Mouse (Mus musculus) large intestine, adult 2 months (tissue): ENCODE data around the gene Med6. TPM values are rescaled to one million over a fixed set of nuclear protein-coding genes. Genes with fewer than 3 reads are reported as not detected.
"Not testable (repeated sequence)": the region's sequence is repeated elsewhere in the genome, so short reads cannot be mapped to it uniquely, and the experiment has no call there.

Experiments
- DNase-seq: peaks from one replicate; pipeline ENCODE4 v3.0.0-alpha.2; 2012; ENCODE audit warnings: low read depth, low spot score
- WGBS: fragments of 180-500 bp; shearing (Covaris S2); methylation state at CpG from one replicate; pipeline ENCODE4 v1.1.7; 2018; 5-methylcytosine and 5-hydroxymethylcytosine counted together
- polyA plus RNA-seq: library from polyadenylated mRNA; depleted of rRNA; stranded (reverse); fragments of >200 nt; gene quantifications from 2 replicates; pipeline ENCODE4 v1.2.3, GENCODE M21; 2012; rRNA removed

The Med6 gene
- polyA plus RNA-seq, 1 experiment: 11.2 TPM

DNA sequence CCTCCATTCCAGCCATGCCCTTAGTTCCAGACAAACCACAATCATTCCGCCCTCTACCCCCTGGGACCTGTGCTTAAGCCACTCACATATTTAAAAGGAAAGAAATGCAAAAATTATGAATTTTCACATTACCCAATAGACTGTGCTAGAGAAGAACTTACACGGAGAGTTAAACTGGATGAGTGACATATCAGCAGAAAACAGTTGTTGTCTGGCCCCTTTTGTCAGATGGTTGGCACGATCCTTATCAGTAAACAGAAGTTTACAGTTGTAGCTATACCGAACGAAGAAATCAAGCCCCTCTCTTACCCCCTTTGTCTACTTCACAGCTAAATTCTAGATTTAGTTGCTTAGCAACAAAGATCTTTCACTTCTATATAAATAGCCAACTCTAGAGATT lies 26.9 kb downstream of the Med6 start:
- no peak for DNase-seq
- 87% methylated on average over 5 of the region's 5 CpGs for WGBS

DNA sequence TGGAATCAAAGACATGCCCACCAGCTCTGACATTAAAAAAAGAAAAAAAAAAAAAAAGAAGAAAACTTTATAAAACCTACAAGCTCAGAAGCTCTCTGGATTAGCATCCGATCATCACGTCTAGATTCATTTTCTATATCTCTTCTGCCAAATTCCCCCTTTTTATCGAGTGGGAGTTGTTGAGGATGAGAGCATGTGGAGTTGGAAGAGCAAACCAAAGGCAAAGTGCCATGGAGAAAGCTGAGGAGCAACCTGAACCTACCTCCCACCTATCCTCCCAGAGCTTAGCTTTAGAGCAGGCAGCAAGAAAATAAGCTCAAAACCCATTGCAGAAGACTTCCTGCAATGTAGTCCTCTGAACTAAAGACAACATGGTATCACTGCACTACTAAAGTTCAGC lies 30.6 kb downstream of the Med6 start:
- 95% methylated on average over 3 of the region's 3 CpGs for WGBS

DNA sequence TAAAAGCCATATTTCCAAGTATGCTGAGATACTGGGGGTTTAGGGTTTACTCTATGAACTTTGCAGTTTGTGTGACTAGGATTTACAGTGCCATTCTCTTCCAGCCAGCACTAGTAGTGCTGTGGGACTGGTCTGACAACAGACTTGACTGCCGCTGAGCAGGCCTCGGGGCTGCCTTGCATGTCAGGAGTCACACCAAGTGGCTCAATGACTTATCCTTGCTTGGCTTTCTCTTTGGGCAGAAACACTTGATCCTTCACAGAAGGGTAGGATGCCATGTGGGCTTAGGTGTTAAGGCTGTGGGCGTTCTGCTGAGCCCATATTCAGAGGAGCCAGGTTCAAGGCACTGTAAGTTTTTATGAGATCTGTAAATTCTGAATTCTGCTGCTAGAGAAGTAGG lies 45.5 kb downstream of the Med6 start:
- no peak for DNase-seq
- WGBS: 88% methylated on average over 3 of the region's 3 CpGs

More for the DNA sequence above, 30.6 kb downstream of the Med6 start:
- no peak for DNase-seq

DNA sequence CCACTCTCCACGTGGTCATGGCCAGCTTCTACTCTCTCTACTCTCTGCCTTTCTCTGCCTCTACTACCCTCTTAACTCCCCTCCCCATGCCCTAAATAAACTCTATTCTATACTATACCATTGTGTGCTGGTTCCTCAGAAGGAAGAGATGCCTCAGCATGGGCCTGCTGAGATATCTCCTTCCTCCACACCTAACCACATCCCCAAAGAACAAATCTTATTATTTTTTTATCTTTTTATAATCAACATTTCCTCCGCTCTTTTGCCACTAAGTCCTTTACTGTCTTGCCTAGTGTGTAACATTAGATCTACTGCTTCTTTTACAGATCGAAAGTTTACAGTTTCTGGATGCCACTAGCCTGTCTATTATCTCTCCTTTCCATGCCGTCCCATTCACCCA lies 47.6 kb downstream of the Med6 start:
- 63% methylated on average over 4 of the region's 4 CpGs for WGBS

DNA sequence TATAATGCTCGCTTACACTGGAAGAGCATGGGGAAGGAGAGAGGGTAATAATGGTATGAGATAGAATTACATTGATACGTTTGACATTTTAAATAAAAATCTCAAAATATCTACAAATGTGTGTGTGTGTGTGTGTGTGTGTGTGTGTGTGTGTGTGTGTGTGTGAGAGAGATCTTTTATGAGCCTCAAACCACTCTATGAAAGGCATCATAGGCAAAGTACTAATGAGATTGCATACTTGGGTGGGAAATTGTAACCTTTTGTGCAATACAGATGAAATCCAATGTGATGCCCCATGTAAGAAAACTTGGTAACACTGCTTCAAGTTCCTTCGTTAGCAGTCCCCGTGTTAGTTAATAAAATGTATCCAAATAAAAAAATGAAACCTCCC lies 61.8 kb downstream of the Med6 start:
- 30% methylated on average over 4 of the region's 4 CpGs for WGBS
- DNase-seq: no peak

More for the DNA sequence above, 47.6 kb downstream of the Med6 start:
- DNase-seq: no peak

DNA sequence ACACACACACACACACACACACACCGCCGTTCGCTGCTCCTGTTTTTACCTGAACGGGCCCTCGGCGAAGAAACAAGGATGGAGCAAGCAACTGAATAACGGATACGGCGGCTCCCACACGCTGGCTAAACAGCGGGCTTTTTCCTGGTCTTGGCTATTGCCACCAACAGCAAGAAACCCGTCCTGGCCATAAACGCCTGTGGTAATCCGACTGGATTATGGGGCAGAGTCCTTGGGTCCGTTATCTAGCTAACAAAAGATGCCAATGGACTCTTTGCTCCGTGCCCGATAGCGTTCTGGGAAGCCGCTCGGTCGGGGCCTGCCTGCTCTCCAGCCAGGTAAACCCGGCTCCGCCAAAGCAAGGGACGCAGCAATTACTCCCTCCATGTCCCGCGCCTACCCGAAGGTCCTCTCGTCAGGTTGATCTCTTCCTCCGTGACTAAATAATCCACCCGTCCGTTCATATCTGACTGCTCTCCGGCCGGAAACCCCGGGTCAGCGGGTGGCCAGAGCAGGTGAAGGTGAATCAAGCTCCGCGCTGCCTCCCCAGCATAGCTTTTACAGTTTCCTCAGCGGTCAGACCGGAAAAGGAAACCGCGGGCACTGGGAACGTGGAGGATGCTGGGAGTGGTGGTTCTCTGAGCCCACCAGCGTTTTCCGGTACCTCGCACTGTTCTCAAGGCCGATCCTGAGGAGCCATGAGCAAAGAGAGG lies 62.3 kb downstream of the Med6 start, which contains the start of the genes Gm20498 and Synj2bp:
TSS of gene Gm20498 (minus strand) at position 590 of the 713 bp plus-strand sequence.
TSS of gene Synj2bp (minus strand) at position 596 of the 713 bp plus-strand sequence.
- DNase-seq: no peak
- WGBS: under 1% methylated on average over 46 of the region's 46 CpGs

DNA sequence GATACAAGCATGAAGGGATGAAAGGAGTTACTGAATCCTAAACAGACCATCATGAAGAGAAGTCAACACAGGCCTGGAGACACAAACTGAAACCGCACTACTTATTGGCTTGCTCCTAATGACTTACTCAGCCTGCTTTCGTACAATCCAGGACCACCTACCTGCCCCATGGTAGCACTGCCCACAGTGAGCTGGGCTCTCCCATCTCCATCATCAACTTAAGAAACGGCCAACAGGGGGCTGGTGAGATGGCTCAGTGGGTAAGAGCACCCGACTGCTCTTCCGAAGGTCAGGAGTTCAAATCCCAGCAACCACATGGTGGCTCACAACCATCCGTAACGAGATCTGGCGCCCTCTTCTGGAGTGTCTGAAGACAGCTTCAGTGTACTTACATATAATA lies 64.2 kb downstream of the Med6 start:
- 84% methylated on average over 8 of the region's 8 CpGs for WGBS
- not testable (repeated sequence) for DNase-seq

Other genes starting within 250 kb of the Med6 start
- 0.14 and 0.41 TPM in 2 replicates for gene Gm4787, start 215.5 kb downstream of the Med6 start, polyA plus RNA-seq
- gene Adam4, start 173.1 kb downstream of the Med6 start, polyA plus RNA-seq: 0.38 and 0.80 TPM in 2 replicates
- 82.6 and 89.8 TPM in 2 replicates for gene Cox16, start 109.9 kb downstream of the Med6 start, polyA plus RNA-seq
- gene Gm20498, start 62.1 kb downstream of the Med6 start, polyA plus RNA-seq: 13.8 and 18.3 TPM in 2 replicates
- gene Synj2bp, start 62.1 kb downstream of the Med6 start, polyA plus RNA-seq: 44.3 and 80.8 TPM in 2 replicates
- not detected in 2 replicates for gene Adam21, start 26.5 kb downstream of the Med6 start, polyA plus RNA-seq
- 0.75 and 0.93 TPM in 2 replicates for gene Ttc9, start 36.2 kb upstream of the Med6 start, polyA plus RNA-seq
- 3.0 and 4.3 TPM in 2 replicates for gene Map3k9, start 186.2 kb upstream of the Med6 start, polyA plus RNA-seq